In the genomic region with DNA sequence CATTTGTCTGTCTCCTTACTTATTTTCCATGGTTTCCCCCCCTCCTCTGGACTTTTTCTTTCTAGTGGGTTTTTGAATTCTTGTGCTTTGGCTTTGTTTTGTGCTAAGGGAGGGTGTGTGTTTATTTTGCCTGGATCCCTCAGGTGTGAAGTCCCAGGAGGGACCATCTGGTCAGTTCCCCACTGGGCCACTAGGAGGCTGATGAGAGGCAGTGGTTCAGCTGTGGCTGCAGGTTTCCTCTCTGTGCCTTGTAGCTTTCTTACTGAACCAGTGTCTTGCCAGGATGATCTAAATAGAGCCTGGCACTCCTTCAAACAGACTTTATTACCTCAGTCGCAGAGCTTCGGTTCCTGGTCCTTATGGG, we compare ENCODE assay signal across 8 mouse cellular contexts. TPM values are rescaled to one million over a fixed set of nuclear protein-coding genes. Genes with fewer than 3 reads are reported as not detected.
DNase-seq lines count a peak whose midpoint lies in the region; ATAC-seq and TF ChIP-seq lines count a peak whose summit lies in the region.

No protein-coding gene starts in this region.

- H3K27ac ChIP-seq in hindbrain, postnatal 0 days: no peak overlapping the region
- no peak overlapping the region for H3K27ac ChIP-seq in left cerebral cortex, adult 2 months

- peak overlapping the region; percentile 100 for H3K9ac ChIP-seq in hindbrain, postnatal 0 days (replicated peaks; ENCODE audit: low read length)

- no peaks in the 10 kb centered on the region for H3K27me3 ChIP-seq in hindbrain, postnatal 0 days (ENCODE audit: insufficient read depth, low read length)

- intact Hi-C loops in left cerebral cortex, adult 2 months (cut with DNase I): loop anchor here (2.0 kb wide), 1 partner anchor 72 kb away; a partner anchor contains a TSS

- H3K4me1 ChIP-seq in hindbrain, postnatal 0 days (ENCODE audit: insufficient read depth, low read length): peaks cover 14% of the 10 kb centered on the region; the same call in 1 of the 2 replicates

- H3K9me3 ChIP-seq in hindbrain, postnatal 0 days (ENCODE audit: low read length): no peaks in the 10 kb centered on the region

- peak; percentile 91 for TF ChIP-seq CTCF in hindbrain, postnatal 0 days (IDR thresholded peaks at IDR 0.05; ENCODE audit: low read depth)
- peak; percentile 92 for TF ChIP-seq CTCF in left cerebral cortex, adult 2 months (IDR thresholded peaks at IDR 0.05)

- H3K36me3 ChIP-seq in hindbrain, postnatal 0 days (ENCODE audit: insufficient read depth, low read length): peaks cover 27% of the 10 kb centered on the region

- H3K4me2 ChIP-seq in hindbrain, postnatal 0 days (ENCODE audit: low read depth, low read length): peak overlapping the region; percentile 89

- H3K4me3 ChIP-seq in hindbrain, postnatal 0 days (ENCODE audit: low read length): peak overlapping the region; percentile 96
- H3K4me3 ChIP-seq in left cerebral cortex, adult 2 months: peak overlapping the region; percentile 80

- ATAC-seq in hindbrain, postnatal 0 days: 0 out of 2 replicates have a peak, but pooled peaks have one; percentile 39
- peak; percentile 71 for ATAC-seq in megakaryocyte, adult 5-6 weeks (ENCODE audit: poor library complexity, severe bottlenecking)

- DNase-seq in T-cell, adult 2 months (ENCODE audit: low spot score): peak; percentile 82
- peak; percentile 81 to 86 for DNase-seq in cerebellum, postnatal 14 days
- peak; percentile 64 to 75 for DNase-seq in frontal cortex, postnatal 36 days (ENCODE audit: low spot score in 2 of 2)
- peak; percentile 79 for DNase-seq in hindbrain, postnatal 0 days (ENCODE audit: low spot score)
- DNase-seq in left cerebral cortex, adult 2 months (ENCODE audit: extremely low spot score in 1 of 2, low spot score in 2 of 2): peak; percentile 68 to 79
- peak; percentile 77 for DNase-seq in right cerebral cortex, adult 18-20 months
- DNase-seq in urinary bladder, adult 18-20 months (ENCODE audit: low spot score in 2 of 2): peak; percentile 49 to 67

- 15% methylated on average over 2 of the region's 2 CpGs for WGBS in hindbrain, postnatal 0 days

RNA-seq across cellular contexts. Expression of a gene that starts 1.5 kb away (rescaled TPM):
- 52.5 and 56.2 TPM in 2 replicates for total RNA-seq in hindbrain, postnatal 0 days (2014; rRNA removed)
- polyA plus RNA-seq in hindbrain, postnatal 0 days (2015; fragmentation: Nextera tagmentation; extraction: Ambion mirVana): 45.2 and 50.3 TPM in 2 replicates
- total RNA-seq in left cerebral cortex, adult 2 months (2021): 10 to 100 TPM; 41.7 to 46.5 TPM
- total RNA-seq in megakaryocyte, adult 5-6 weeks (2015): 4.7 and 6.0 TPM in 2 replicates
- 8.4 and 9.3 TPM in 2 replicates for total RNA-seq in megakaryocyte, adult 5-6 weeks (2017)

RNA-seq across cellular contexts. Expression of a gene that starts 13.8 kb away (rescaled TPM):
- 88.8 and 98.4 TPM in 2 replicates for total RNA-seq in hindbrain, postnatal 0 days (2014; rRNA removed)
- 99.4 and 103 TPM in 2 replicates for polyA plus RNA-seq in hindbrain, postnatal 0 days (2015; fragmentation: Nextera tagmentation; extraction: Ambion mirVana)
- 10 to 100 TPM; 70.0 to 72.1 TPM for total RNA-seq in left cerebral cortex, adult 2 months (2021)
- 88.7 and 95.1 TPM in 2 replicates for total RNA-seq in megakaryocyte, adult 5-6 weeks (2015)
- 97.5 and 108 TPM in 2 replicates for total RNA-seq in megakaryocyte, adult 5-6 weeks (2017)

RNA-seq across cellular contexts. Expression of a gene that starts 30.7 kb away (rescaled TPM):
- total RNA-seq in hindbrain, postnatal 0 days (2014; rRNA removed): 21.5 and 22.4 TPM in 2 replicates
- 2.7 and 3.9 TPM in 2 replicates for polyA plus RNA-seq in hindbrain, postnatal 0 days (2015; fragmentation: Nextera tagmentation; extraction: Ambion mirVana)
- 10 to 100 TPM; 34.8 to 39.1 TPM for total RNA-seq in left cerebral cortex, adult 2 months (2021)
- total RNA-seq in megakaryocyte, adult 5-6 weeks (2015): 14.5 and 15.0 TPM in 2 replicates
- 17.7 and 21.3 TPM in 2 replicates for total RNA-seq in megakaryocyte, adult 5-6 weeks (2017)
